Mouse (Mus musculus) central nervous system, embryonic 11.5 days (tissue): ENCODE results near the gene Lgi4. TPM values are rescaled to one million over a fixed set of nuclear protein-coding genes. Genes with fewer than 3 reads are reported as not detected.

Source experiments
- polyA plus RNA-seq: library from polyadenylated mRNA; depleted of rRNA; stranded (reverse); fragments of >200 nt; gene quantifications from 2 replicates; pipeline ENCODE4 v1.2.3, GENCODE M21; 2012; rRNA removed

Lgi4 gene
- 1.8 and 3.3 TPM in 2 replicates for polyA plus RNA-seq

DNA sequence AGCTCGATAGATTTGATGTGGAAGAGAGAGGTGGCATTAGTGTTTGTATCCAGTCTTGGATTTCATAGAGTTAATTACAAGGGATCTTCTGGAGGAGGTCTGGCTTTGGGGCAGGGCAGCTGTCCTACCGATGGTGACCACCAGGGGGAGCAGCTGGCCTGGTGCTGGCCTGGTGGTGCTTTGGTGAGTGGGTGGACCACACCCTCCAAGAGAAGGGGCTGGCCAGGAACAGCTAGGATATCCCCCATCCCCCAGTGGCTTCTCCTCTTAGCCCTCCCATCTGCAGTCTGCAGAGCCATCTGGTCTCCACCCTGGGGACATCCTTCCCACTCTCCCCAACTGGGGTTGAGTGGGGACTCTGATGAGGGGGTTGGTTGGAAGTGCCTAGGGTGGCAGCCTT is at the start of gene Lgi4:
TSS of gene Lgi4 (plus strand) at position 235 of the 400 bp plus-strand sequence.

DNA sequence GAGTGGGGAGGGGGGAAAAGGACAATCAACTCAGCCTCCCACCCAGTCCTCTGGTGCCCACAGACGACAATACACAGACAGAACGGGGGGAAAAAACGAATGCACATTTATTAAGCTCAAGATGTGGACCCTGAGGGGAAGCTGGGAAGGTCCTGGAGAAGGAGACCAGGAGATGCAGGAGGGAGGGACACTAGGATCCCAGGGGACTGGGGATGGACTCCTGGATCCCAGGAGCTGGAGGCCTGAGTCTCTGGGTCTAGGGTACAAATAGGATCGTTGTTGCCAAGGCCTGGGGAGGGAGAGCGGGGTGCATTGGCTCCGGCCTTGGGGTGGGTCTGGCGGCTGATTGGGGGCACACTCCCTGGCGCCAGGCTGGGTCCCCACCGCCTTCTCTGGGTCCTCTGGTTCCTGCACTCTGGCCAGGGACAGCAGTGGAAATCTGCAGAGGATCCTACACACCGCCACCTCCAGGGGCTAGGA is 16.7 kb upstream of the Lgi4 start, which contains the start of gene Fxyd5:
TSS of gene Fxyd5 (minus strand) at position 51 of the 480 bp plus-strand sequence.

DNA sequence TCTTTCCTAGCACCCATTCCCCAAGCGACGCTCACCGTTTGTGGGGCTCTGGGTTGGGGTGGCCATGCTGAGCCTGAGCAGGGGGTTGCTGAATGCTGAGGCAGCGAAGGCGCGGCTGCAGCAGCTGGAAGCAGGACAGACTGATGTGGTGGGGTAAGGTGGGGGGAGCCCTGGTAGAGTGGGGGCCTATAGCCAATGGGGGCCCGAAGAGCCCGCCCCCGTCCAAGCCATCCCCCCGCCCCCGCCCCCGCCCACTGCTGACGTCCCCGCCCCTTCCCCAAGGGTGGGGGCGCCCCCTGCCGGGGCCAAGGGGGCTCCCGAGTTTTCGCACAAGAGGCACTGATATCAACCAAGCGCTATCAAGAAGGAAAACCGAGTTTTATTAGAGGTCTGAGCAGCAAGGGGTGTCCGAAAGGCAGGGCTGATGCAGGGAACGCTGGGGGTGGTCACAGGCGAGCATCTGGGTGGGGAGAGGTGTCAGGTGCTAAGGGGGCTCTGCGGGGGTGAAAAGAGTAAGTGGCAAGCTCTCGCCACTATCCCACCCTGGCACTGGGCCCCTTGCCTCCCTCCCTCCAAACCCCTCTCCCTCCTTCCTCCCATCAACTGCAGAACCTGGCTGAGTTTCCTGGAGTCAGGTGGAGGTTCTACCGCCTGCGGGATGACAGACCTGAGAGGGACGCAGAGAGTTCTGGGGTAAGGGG is 7.7 kb upstream of the Lgi4 start, which contains the start of gene Fxyd7:
TSS of gene Fxyd7 (minus strand) at position 147 of the 701 bp plus-strand sequence.

DNA sequence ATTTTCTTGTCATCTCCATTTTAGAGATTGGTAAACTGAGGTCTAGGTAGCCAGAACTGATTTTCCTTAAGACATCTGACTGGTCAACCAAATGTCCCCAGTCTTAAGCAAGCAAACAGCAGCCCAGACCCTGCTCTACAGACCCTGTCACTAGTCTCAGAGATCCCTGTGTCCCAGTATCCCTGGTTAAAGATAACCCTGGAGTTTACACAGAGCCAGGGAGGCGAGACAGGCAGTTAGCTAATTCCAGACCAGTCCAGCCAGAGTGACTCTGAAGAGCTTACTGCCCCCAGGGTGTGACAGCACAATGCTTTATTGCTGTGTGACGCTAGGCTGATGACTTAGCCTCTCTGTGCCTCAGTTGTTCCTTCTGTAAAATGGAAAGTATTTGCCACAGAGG is 2.1 kb upstream of the Lgi4 start, which contains the start of gene Fxyd1:
TSS of gene Fxyd1 (minus strand) at position 129 of the 400 bp plus-strand sequence.

DNA sequence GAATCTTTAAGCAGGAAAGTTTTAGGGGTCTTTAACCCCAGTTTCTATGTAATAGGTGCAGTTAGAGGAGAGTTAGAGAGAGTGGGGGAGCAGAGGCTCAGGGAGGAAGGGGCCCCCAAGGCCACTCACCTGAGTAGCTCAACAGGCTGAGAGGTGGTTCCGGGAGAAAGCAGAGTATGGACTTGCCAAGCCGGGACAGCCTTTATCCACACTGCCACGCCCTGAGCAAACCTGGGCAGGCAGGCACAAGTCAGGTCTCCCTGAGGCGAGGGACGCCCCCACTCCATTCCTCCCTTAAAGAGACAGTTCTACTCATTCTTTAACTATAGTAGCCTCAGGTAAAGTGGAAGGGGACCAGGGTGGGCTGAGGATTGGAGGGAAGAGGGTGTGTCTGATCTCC is 17.4 kb downstream of the Lgi4 start, which contains the start of gene Fxyd3:
TSS of gene Fxyd3 (minus strand) at position 213 of the 400 bp plus-strand sequence.

DNA sequence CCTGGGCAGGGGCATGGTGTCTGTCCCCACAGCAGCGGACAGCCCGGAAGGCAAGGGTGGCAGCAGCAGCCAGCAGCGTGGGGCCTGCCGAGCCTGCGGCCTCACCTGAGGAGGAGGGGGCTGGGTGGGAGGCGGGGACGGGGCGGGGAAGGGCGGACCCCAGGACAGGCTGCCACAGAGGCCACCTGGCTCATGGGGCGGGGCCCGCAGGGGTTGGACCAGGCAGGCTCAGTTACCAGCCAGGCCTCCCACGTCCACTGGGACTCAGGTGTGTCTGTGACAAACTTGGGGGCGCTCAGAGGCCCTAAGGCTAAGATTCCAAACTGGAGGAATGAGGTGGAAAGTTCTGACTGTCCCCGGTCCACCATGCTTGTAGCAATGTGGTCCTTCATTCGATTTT is 56.0 kb downstream of the Lgi4 start, which contains the start of gene Hpn:
TSS of gene Hpn (minus strand) at position 109 of the 400 bp plus-strand sequence.

Other genes starting within 250 kb of the Lgi4 start
- 0.05 and 0.21 TPM in 2 replicates for gene Ffar2, start 235.6 kb upstream of the Lgi4 start, polyA plus RNA-seq
- gene Ffar3, start 203.2 kb upstream of the Lgi4 start, polyA plus RNA-seq = 0.05 TPM in 1 of 2 replicates, not detected in the other
- 0.02 TPM in 1 of 2 replicates, not detected in the other for gene Ffar1, start 197.8 kb upstream of the Lgi4 start, polyA plus RNA-seq
- 0.01 and 0.05 TPM in 2 replicates for gene Cd22, start 179.0 kb upstream of the Lgi4 start, polyA plus RNA-seq
- gene Mag, start 144.5 kb upstream of the Lgi4 start, polyA plus RNA-seq = 0.26 and 0.46 TPM in 2 replicates
- gene Hamp2, start 134.7 kb upstream of the Lgi4 start, polyA plus RNA-seq = not detected in 2 replicates
- gene Hamp, start 115.3 kb upstream of the Lgi4 start, polyA plus RNA-seq = not detected in 2 replicates
- 97.2 and 156 TPM in 2 replicates for gene Usf2, start 102.5 kb upstream of the Lgi4 start, polyA plus RNA-seq
- gene Lsr, start 85.9 kb upstream of the Lgi4 start, polyA plus RNA-seq = 15.1 and 19.4 TPM in 2 replicates
- 0.60 and 0.68 TPM in 2 replicates for gene Fam187b, start 85.6 kb upstream of the Lgi4 start, polyA plus RNA-seq
- gene Fxyd5, start 16.9 kb upstream of the Lgi4 start, polyA plus RNA-seq = 5.5 and 7.8 TPM in 2 replicates
- gene Fxyd7, start 7.9 kb upstream of the Lgi4 start, polyA plus RNA-seq = 5.0 and 10.5 TPM in 2 replicates
- 8.6 and 18.0 TPM in 2 replicates for gene Fxyd1, start 2.1 kb upstream of the Lgi4 start, polyA plus RNA-seq
- gene Fxyd3, start 17.4 kb downstream of the Lgi4 start, polyA plus RNA-seq = 0.89 and 4.8 TPM in 2 replicates
- gene Hpn, start 55.9 kb downstream of the Lgi4 start, polyA plus RNA-seq = 3.0 and 3.2 TPM in 2 replicates
- gene Scn1b, start 67.7 kb downstream of the Lgi4 start, polyA plus RNA-seq = 1.2 and 2.5 TPM in 2 replicates
- gene Gramd1a, start 96.6 kb downstream of the Lgi4 start, polyA plus RNA-seq = 209 and 271 TPM in 2 replicates
- gene Scgb2b2, start 231.2 kb downstream of the Lgi4 start, polyA plus RNA-seq = not detected in 2 replicates
- not detected in 2 replicates for gene Scgb1b2, start 232.5 kb downstream of the Lgi4 start, polyA plus RNA-seq